ENCODE assay signal across 8 mouse cellular contexts in the genomic region with DNA sequence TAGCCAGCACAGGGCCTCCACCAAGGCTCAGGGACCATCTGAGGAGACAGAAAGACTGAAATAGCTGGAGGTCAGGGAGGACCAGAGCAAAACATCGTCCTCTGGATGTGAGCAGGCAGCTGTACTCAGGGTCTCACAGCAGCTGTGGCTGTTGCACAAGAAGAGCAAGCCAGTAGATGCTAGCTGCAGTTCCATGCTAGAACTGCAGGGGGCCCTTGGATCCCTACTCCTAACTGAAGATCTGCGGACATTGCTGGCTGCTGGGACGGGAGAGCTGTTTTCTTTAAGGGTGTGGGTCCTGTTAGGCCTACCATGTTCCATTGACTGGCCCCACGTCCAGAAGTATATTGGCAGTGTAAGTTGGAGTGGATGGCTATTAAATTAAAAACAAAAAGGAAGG.
DNase-seq lines count a peak whose midpoint lies in the region; ATAC-seq and TF ChIP-seq lines count a peak whose summit lies in the region.

No protein-coding gene starts in this region.

- no peak overlapping the region for H3K9ac ChIP-seq in heart, postnatal 0 days (replicated peaks; ENCODE audit: low read depth, low read length)
- H3K9ac ChIP-seq in lung, embryonic 14.5 days = no peak overlapping the region

- no peak overlapping the region for H3K4me2 ChIP-seq in heart, postnatal 0 days (ENCODE audit: low read depth, low read length)
- no peak overlapping the region for H3K4me2 ChIP-seq in lung, embryonic 14.5 days

- H3K27me3 ChIP-seq in heart, postnatal 0 days (ENCODE audit: control insufficient read depth, insufficient read depth, low read length) = no peaks in the 10 kb centered on the region
- no peaks in the 10 kb centered on the region for H3K27me3 ChIP-seq in lung, embryonic 14.5 days (ENCODE audit: insufficient read depth, low read length)
- H3K27me3 ChIP-seq in splenic B cell, adult 2 months (ENCODE audit: control insufficient read depth, insufficient read depth, low read length, poor library complexity, severe bottlenecking) = no peaks in the 10 kb centered on the region

- no peak for ATAC-seq in heart, postnatal 0 days (ENCODE audit: insufficient read depth, low read depth)
- no peak; the same call in 1 of the 2 replicates for ATAC-seq in lung, embryonic 14.5 days (ENCODE audit: insufficient read depth)

- H3K36me3 ChIP-seq in heart, postnatal 0 days (replicated peaks; ENCODE audit: control insufficient read depth, insufficient read depth, low read length) = no peaks in the 10 kb centered on the region
- H3K36me3 ChIP-seq in lung, embryonic 14.5 days (ENCODE audit: insufficient read depth) = no peaks in the 10 kb centered on the region
- no peaks in the 10 kb centered on the region for H3K36me3 ChIP-seq in splenic B cell, adult 2 months (ENCODE audit: control insufficient read depth, insufficient read depth, low read length, poor library complexity, severe bottlenecking)

- TF ChIP-seq EP300 in heart, postnatal 0 days (IDR thresholded peaks at IDR 0.05; ENCODE audit: low read depth) = no peak

- 52% methylated on average over 4 of the region's 4 CpGs for WGBS in heart, postnatal 0 days
- 45% methylated on average over 4 of the region's 4 CpGs for WGBS in lung, embryonic 14.5 days

- H3K27ac ChIP-seq in heart, postnatal 0 days (ENCODE audit: low read depth) = no peak overlapping the region
- peak overlapping the region; percentile 30; the same call in 1 of the 2 replicates for H3K27ac ChIP-seq in lung, embryonic 14.5 days (ENCODE audit: low read depth)

- DNase-seq in cerebellum, postnatal 10 days = peak; percentile 40
- no peak for DNase-seq in cerebellum, adult 8-10 months
- DNase-seq in urinary bladder, postnatal 14 days (ENCODE audit: low spot score) = peak; percentile 27
- DNase-seq in urinary bladder, postnatal 25 days (ENCODE audit: low spot score) = no peak
- peak; percentile 20 for DNase-seq in heart, postnatal 0 days (ENCODE audit: low spot score)
- peak; percentile 85 for DNase-seq in lung, embryonic 14.5 days
- DNase-seq in splenic B cell, adult 2 months (ENCODE audit: low read depth, low spot score) = peak; percentile 77
- DNase-seq in urinary bladder, adult 2 months (ENCODE audit: low spot score) = no peak

- H3K4me1 ChIP-seq in heart, postnatal 0 days (ENCODE audit: control insufficient read depth, insufficient read depth) = peaks cover 5% of the 10 kb centered on the region; the same call in 1 of the 2 replicates
- H3K4me1 ChIP-seq in lung, embryonic 14.5 days (ENCODE audit: insufficient read depth) = peaks cover 35% of the 10 kb centered on the region

- H3K4me3 ChIP-seq in heart, postnatal 0 days (ENCODE audit: low read depth, low read length) = no peak overlapping the region
- no peak overlapping the region for H3K4me3 ChIP-seq in lung, embryonic 14.5 days (ENCODE audit: low read depth, low read length)

- H3K9me3 ChIP-seq in heart, postnatal 0 days (replicated peaks; ENCODE audit: control insufficient read depth, low read length) = no peaks in the 10 kb centered on the region
- no peaks in the 10 kb centered on the region for H3K9me3 ChIP-seq in lung, embryonic 14.5 days (ENCODE audit: low read depth, low read length)

- peak; percentile 50 for TF ChIP-seq CTCF in heart, postnatal 0 days (IDR thresholded peaks at IDR 0.05; ENCODE audit: low read depth)
- TF ChIP-seq CTCF in lung, embryonic 14.5 days (IDR thresholded peaks at IDR 0.05; ENCODE audit: low read depth) = peak; percentile 84

Comparison
In these comparisons a context has a peak if more than half of its experiments do, and no peak if none do; other contexts are left out.
1. DNase-seq: peak in cerebellum, postnatal 10 days (2 of 2), urinary bladder, postnatal 14 days (single experiment), heart, postnatal 0 days (single experiment), lung, embryonic 14.5 days (single experiment) and splenic B cell, adult 2 months (single experiment); none in cerebellum, adult 8-10 months (single experiment), urinary bladder, postnatal 25 days (single experiment) and urinary bladder, adult 2 months (single experiment).